Mouse (Mus musculus): ENCODE data around the gene Rps15. TPM values are rescaled to one million over a fixed set of nuclear protein-coding genes. Genes with fewer than 3 reads are reported as not detected.

Rps15 gene
- total RNA-seq, 1 experiment, result 2,505 TPM

GRCm38 (mm10) chr10:80270099-80270498, 22.2 kb upstream of the Rps15 start:
- no peak overlapping the region for H3K4me3 ChIP-seq (ENCODE audit: insufficient read depth in 1 of 2, low read depth in 1 of 2, low read length in 2 of 2, poor library complexity in 1 of 2, severe bottlenecking in 1 of 2)
- TF ChIP-seq CHD2 (IDR thresholded peaks at IDR 0.05; ENCODE audit: low read depth, low read length) (no peak), HCFC1 (IDR thresholded peaks at IDR 0.05; ENCODE audit: borderline replicate concordance, insufficient read depth, low read length) (no peak), ZC3H11A (IDR thresholded peaks at IDR 0.05; ENCODE audit: borderline replicate concordance, low read depth, low read length) (no peak), MAFK (IDR thresholded peaks at IDR 0.05; ENCODE audit: insufficient read depth, low read depth, low read length) (no peak), ZNF384 (IDR thresholded peaks at IDR 0.05; ENCODE audit: low read depth, low read length) (no peak)
- peaks cover 0 to 11% of the 10 kb centered on the region in 2 experiments; a peak in 2 of 4 replicates for H3K4me1 ChIP-seq (ENCODE audit: control insufficient read depth in 2 of 2, insufficient read depth in 2 of 2, low read length in 2 of 2, poor library complexity in 1 of 2)
- no peak for DNase-seq (ENCODE audit: low read depth, low spot score)
- H3K9me3 ChIP-seq (ENCODE audit: control insufficient read depth, insufficient read depth, low read depth, low read length), result no peaks in the 10 kb centered on the region
- in situ Hi-C loops (cut with MboI; ENCODE audit: low sequenced_read_pairs in 2 of 2, unreplicated experiment in 2 of 2), result no loop called here
- H3K36me3 ChIP-seq (ENCODE audit: control insufficient read depth, insufficient read depth, low read length, poor library complexity, severe bottlenecking), result peaks cover 38% of the 10 kb centered on the region
- 0 out of 2 replicates have a peak overlapping the region, but pooled peaks have one; percentile 11 for H3K9ac ChIP-seq (ENCODE audit: insufficient read depth, low read depth, low read length, poor library complexity, severe bottlenecking)
- no peak overlapping the region for H3K27ac ChIP-seq (ENCODE audit: insufficient read depth, low read depth, low read length, poor library complexity, severe bottlenecking)

DNA sequence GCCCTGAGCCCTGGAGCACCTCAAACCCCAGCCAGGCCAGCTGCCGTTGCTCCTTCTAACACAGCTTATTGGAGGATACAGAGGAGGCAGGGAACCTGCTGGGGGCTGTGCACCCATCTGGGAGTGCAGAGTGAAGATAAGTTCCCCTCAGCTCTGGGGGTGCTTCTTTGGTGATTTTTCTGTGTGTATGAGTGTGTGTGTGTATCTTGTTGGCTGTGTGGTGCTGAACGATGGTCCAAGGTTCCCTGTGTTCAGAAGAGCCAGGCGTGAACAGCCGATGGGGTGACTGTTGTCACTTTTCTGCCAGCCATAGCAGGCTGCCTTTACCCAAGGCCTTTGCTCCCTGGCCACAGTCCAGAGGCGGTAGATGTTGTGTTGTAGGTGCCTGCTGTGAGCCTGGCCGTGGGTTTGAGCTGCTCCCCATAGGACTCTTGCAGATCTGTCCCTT, 21.5 kb upstream of the Rps15 start:
- Histone ChIP-seq H3K36me3 (ENCODE audit: control insufficient read depth, insufficient read depth, low read length, poor library complexity, severe bottlenecking) (peaks cover 38% of the 10 kb centered on the region), H3K27ac (ENCODE audit: insufficient read depth, low read depth, low read length, poor library complexity, severe bottlenecking) (no peak overlapping the region), H3K4me1 (ENCODE audit: control insufficient read depth in 2 of 2, insufficient read depth in 2 of 2, low read length in 2 of 2, poor library complexity in 1 of 2) (peaks cover 0 to 11% of the 10 kb centered on the region in 2 experiments; a peak in 2 of 4 replicates), H3K9me3 (ENCODE audit: control insufficient read depth, insufficient read depth, low read depth, low read length) (no peaks in the 10 kb centered on the region), H3K4me3 (ENCODE audit: insufficient read depth in 1 of 2, low read depth in 1 of 2, low read length in 2 of 2, poor library complexity in 1 of 2, severe bottlenecking in 1 of 2) (no peak overlapping the region), H3K9ac (ENCODE audit: insufficient read depth, low read depth, low read length, poor library complexity, severe bottlenecking) (peak overlapping the region; percentile 11; the same call in 1 of the 2 replicates)
- in situ Hi-C loops (cut with MboI; ENCODE audit: low sequenced_read_pairs in 2 of 2, unreplicated experiment in 2 of 2), result no loop called here
- TF ChIP-seq ZC3H11A (IDR thresholded peaks at IDR 0.05; ENCODE audit: borderline replicate concordance, low read depth, low read length) (no peak), HCFC1 (IDR thresholded peaks at IDR 0.05; ENCODE audit: borderline replicate concordance, insufficient read depth, low read length) (no peak), MAFK (IDR thresholded peaks at IDR 0.05; ENCODE audit: insufficient read depth, low read depth, low read length) (no peak), ZNF384 (IDR thresholded peaks at IDR 0.05; ENCODE audit: low read depth, low read length) (no peak), CHD2 (IDR thresholded peaks at IDR 0.05; ENCODE audit: low read depth, low read length) (no peak)
- DNase-seq (ENCODE audit: low read depth, low spot score), result no peak

DNA sequence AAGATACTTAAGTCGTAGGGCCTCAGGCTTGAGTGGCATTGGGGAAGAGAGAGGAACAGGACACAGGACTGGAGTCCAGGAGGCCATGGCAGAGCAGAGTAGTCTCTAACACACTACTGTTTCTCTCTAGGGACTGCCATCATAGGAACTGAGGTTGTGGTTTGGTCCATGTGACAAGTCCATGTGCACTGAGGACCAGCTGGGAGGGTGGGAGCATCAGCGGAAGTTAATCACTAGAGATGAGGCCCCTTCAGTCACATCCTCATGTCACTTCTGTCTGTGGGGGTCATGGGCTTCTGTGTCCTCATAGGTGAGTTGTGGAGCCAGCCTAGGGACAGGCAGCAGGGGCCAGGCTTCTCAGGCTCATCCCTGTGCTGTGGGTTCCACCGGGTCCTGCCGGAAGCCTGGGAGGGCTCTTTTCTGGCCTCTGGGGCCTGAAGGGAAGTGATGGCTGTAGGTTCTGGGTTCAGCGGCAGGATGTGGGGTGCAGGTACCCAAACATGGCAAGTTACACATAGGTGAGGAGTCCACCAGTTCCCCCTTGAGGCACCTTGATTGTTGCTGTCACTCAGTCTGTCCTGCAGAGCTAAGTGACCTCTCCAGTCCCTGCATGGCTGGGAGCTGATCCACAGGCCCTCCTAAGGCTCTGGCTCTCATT, 20.9 kb upstream of the Rps15 start:
- Histone ChIP-seq H3K4me3 (ENCODE audit: insufficient read depth in 1 of 2, low read depth in 1 of 2, low read length in 2 of 2, poor library complexity in 1 of 2, severe bottlenecking in 1 of 2) (no peak overlapping the region), H3K9ac (ENCODE audit: insufficient read depth, low read depth, low read length, poor library complexity, severe bottlenecking) (no peak overlapping the region), H3K36me3 (ENCODE audit: control insufficient read depth, insufficient read depth, low read length, poor library complexity, severe bottlenecking) (peaks cover 43% of the 10 kb centered on the region), H3K27ac (ENCODE audit: insufficient read depth, low read depth, low read length, poor library complexity, severe bottlenecking) (no peak overlapping the region), H3K4me1 (ENCODE audit: control insufficient read depth in 2 of 2, insufficient read depth in 2 of 2, low read length in 2 of 2, poor library complexity in 1 of 2) (peaks cover 0 to 13% of the 10 kb centered on the region in 2 experiments; a peak in 2 of 4 replicates), H3K9me3 (ENCODE audit: control insufficient read depth, insufficient read depth, low read depth, low read length) (no peaks in the 10 kb centered on the region)
- TF ChIP-seq CHD2 (IDR thresholded peaks at IDR 0.05; ENCODE audit: low read depth, low read length), result no peak
- TF ChIP-seq ZC3H11A (IDR thresholded peaks at IDR 0.05; ENCODE audit: borderline replicate concordance, low read depth, low read length), result no peak
- no peak for TF ChIP-seq HCFC1 (IDR thresholded peaks at IDR 0.05; ENCODE audit: borderline replicate concordance, insufficient read depth, low read length)
- TF ChIP-seq ZNF384 (IDR thresholded peaks at IDR 0.05; ENCODE audit: low read depth, low read length), result no peak
- TF ChIP-seq MAFK (IDR thresholded peaks at IDR 0.05; ENCODE audit: insufficient read depth, low read depth, low read length), result no peak
- no peak for DNase-seq (ENCODE audit: low read depth, low spot score)
- in situ Hi-C loops (cut with MboI; ENCODE audit: low sequenced_read_pairs in 2 of 2, unreplicated experiment in 2 of 2), result no loop called here

DNA sequence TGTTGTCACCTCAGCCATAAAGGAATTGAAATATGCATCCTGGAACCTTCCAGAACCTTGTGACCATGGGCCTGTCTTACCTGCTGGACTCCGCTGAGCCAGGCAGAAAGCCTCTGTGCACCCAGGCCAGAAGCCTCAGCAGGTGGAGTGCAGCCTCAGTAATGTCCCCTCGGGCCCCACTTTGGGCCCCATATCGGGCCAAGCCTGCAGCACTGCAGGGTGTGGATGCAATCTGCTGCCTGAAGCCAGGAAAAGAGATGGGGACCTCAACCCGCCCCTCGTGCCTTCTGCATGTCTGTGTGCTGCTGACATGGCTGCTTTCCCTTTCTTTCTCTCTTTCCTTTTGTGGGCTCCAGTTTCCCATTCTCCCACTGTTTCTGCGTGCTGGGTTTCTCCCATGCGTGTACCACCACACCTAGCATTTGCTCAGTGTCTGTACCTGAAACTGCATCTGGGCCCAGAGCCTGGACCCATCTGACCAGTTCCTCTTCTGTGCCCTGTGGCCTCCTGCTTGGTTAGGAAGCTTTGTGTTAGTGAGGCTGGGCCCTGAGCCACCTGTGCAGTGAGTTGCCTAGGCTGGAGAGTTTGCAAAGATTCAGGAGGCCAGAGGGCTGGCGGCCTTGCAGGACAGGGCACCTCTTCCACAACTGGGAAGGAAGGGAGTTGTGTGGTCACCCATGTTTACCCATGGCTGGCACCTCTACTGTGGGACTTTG, 20.2 kb upstream of the Rps15 start:
- H3K9ac ChIP-seq (ENCODE audit: insufficient read depth, low read depth, low read length, poor library complexity, severe bottlenecking), result no peak overlapping the region
- peaks cover 0 to 11% of the 10 kb centered on the region in 2 experiments; a peak in 1 of 4 replicates for H3K4me1 ChIP-seq (ENCODE audit: control insufficient read depth in 2 of 2, insufficient read depth in 2 of 2, low read length in 2 of 2, poor library complexity in 1 of 2)
- no peak for DNase-seq (ENCODE audit: low read depth, low spot score)
- H3K27ac ChIP-seq (ENCODE audit: insufficient read depth, low read depth, low read length, poor library complexity, severe bottlenecking), result no peak overlapping the region
- no peak for TF ChIP-seq ZC3H11A (IDR thresholded peaks at IDR 0.05; ENCODE audit: borderline replicate concordance, low read depth, low read length)
- TF ChIP-seq MAFK (IDR thresholded peaks at IDR 0.05; ENCODE audit: insufficient read depth, low read depth, low read length), result no peak
- TF ChIP-seq HCFC1 (IDR thresholded peaks at IDR 0.05; ENCODE audit: borderline replicate concordance, insufficient read depth, low read length), result no peak
- no peak for TF ChIP-seq ZNF384 (IDR thresholded peaks at IDR 0.05; ENCODE audit: low read depth, low read length)
- no peak for TF ChIP-seq CHD2 (IDR thresholded peaks at IDR 0.05; ENCODE audit: low read depth, low read length)
- H3K9me3 ChIP-seq (ENCODE audit: control insufficient read depth, insufficient read depth, low read depth, low read length), result no peaks in the 10 kb centered on the region
- peaks cover 45% of the 10 kb centered on the region for H3K36me3 ChIP-seq (ENCODE audit: control insufficient read depth, insufficient read depth, low read length, poor library complexity, severe bottlenecking)
- H3K4me3 ChIP-seq (ENCODE audit: insufficient read depth in 1 of 2, low read depth in 1 of 2, low read length in 2 of 2, poor library complexity in 1 of 2, severe bottlenecking in 1 of 2), result no peak overlapping the region
- in situ Hi-C loops (cut with MboI; ENCODE audit: low sequenced_read_pairs in 2 of 2, unreplicated experiment in 2 of 2), result no loop called here
